Mouse (Mus musculus) kidney, adult 2 months (tissue): Measurements from ENCODE around the gene Dmrtc1a.
"Not testable (repeated sequence)": the region's sequence is repeated elsewhere in the genome, so short reads cannot be mapped to it uniquely, and the experiment has no call there.

Experiments used
- CTCF ChIP-seq: fragments of 200-500 bp; conservative IDR thresholded peaks from 2 replicates; pipeline ENCODE4 v1.5.1; 2011; ENCODE audit warnings: low read depth, mild to moderate bottlenecking, control low read depth, low read length, moderate library complexity, mixed read lengths; ENCODE audit not compliant: insufficient read depth, insufficient read length
- POLR2A ChIP-seq: fragments of 200-500 bp; IDR thresholded peaks from one replicate; pipeline ENCODE4 v1.6.1; 2011; ENCODE audit warnings: low read depth, low read length, control low read depth

DNA sequence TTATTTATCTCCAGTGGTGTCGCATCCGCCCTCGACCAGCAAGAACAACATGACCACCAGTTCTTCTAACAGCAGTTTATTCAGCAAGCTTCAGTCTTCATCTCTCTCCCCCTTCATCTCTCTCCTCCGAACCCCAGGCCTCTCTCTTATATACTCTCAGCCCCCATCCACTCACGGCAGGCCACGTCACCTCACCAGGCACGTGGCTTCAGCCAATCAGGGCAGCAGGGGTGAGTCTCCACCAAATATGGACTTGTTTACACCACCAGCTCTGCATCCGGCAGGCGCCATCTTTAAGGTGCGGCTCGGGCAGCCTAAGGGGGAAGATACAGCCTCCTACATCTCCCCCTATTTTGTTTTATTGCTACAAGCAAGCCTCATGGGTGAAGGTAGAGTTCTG is 41.6 kb upstream of the Dmrtc1a start:
- TF ChIP-seq POLR2A, CTCF: not testable (repeated sequence)
